Mouse (Mus musculus) adrenal gland, postnatal 36 days (tissue): ENCODE results near the gene 4933411K16Rik. TPM values are rescaled to one million over a fixed set of nuclear protein-coding genes. Genes with fewer than 3 reads are reported as not detected.
"Not testable (repeated sequence)": the region's sequence is repeated elsewhere in the genome, so short reads cannot be mapped to it uniquely, and the experiment has no call there.

ENCODE experiments used
- DNase-seq, 2 experiments: peaks; one replicate each; pipeline ENCODE4 v3.0.0; 2021; ENCODE audit warnings: mixed read lengths in 1 of 2
- total RNA-seq, 2 experiments: library from RNA; stranded (reverse); gene quantifications; 2 replicates each; pipeline ENCODE4 v1.2.3; 2021

The 4933411K16Rik gene
- total RNA-seq, 2 experiments from 2014 or later, result 0.30 to 0.33 TPM

GRCm38 (mm10) chr19:42079006-42079405 is 27.0 kb downstream of the 4933411K16Rik start:
- no peak for DNase-seq

- DNase-seq, result peak; percentile 38 to 48
Measured at GRCm38 (mm10) chr19:42079950-42080349, 27.9 kb downstream of the 4933411K16Rik start.

- DNase-seq, result no peak
Measured at GRCm38 (mm10) chr19:42080469-42080868, 28.4 kb downstream of the 4933411K16Rik start.

DNA sequence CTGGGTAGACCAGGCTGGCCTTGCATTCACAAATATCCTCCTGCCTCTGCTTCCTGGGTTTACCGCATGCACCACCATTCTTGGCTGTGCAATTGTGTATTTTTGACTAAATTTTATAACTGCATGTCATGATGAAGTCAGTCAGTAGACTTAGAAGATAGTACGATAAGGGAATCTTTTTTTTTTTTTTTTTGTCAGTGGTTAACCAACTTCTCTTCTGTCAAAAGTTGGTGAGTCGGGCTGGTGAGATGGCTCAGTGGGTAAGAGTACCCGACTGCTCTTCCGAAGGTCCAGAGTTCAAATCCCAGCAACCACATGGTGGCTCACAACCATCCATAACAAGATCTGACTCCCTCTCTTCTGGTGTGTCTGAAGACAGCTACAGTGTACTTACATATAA is 29.6 kb downstream of the 4933411K16Rik start:
- DNase-seq, result not testable (repeated sequence)

DNA sequence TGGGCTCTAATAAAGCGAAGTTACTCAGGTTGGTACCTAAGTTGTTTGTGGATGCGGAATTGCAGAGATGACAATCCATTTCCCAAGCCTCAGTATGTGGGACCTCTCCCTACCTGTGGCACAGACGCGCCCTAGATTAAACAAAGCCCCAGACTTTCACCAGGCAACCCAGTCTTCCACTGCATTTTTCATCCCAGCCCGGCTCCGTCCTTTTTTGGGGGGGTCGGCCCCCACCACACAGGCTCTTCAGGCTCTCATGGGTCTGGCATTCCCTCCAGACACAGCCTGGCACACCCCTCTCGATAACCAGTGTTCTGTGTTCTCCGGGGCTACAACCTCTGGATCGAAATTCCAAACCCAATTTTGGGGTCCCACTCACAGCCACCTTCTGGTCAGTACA is 33.6 kb downstream of the 4933411K16Rik start:
- no peak for DNase-seq

DNA sequence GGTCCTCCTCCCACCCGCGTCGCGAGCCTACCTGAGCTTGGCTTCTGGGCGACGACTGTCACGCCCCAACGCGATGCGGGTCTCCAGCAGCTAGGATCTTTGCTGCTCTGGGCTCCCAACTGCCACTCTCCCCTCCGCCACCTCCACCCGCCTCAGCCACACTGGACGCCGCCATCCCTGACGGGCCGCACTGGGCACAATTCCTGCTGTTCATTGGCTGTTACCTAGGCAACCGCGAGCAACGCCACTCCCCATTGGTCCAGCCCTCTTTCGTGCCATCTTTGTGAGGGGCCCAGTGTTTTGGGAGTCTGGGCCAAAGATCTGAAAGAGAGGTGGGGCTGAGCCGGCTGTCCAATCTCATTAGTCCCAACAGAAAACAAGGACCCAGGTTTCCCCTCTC is 34.1 kb downstream of the 4933411K16Rik start, which contains the start of gene Morn4:
Morn4 (minus strand) TSS at position 192 of the 400 bp plus-strand sequence.
- DNase-seq, result peak; percentile 89 to 90

DNA sequence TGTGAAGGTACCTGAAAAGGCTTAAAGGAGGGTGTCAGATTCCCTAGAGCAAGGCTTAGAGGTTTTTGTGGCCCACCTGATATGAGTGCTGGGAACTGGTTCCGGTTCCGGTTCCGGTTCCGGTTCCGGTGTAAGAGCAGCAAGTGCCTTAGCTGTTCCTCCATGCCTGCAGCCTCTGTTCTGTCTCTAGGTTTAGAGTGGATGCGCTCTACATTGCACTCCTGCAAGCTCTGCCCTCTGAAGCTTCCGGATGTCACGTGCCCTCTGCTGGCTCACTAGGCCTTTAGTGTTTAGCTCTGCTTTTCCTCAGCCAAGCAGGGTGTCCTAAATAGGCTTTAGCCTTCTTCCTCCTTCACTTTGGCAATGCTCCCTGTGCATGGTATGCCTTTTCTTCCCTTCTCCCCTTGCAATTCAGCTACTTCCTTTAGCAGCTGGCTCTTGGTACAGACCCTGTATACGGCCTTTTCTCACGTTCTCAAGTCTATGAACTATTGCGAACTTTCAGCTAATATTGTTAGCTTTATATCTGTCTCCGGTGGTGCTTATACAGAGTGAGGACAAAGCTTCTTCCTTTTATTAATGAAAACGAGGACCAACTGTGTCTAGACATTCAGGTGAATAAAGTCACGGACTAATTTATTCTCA is 37.2 kb downstream of the 4933411K16Rik start:
- peak; percentile 46 to 66 for DNase-seq

GRCm38 (mm10) chr19:42089748-42090595 is 37.9 kb downstream of the 4933411K16Rik start, which contains the start of gene Pi4k2a:
Gene Pi4k2a, plus strand, starts transcription at chr19:42090470.
- peak; percentile 99 for DNase-seq

DNA sequence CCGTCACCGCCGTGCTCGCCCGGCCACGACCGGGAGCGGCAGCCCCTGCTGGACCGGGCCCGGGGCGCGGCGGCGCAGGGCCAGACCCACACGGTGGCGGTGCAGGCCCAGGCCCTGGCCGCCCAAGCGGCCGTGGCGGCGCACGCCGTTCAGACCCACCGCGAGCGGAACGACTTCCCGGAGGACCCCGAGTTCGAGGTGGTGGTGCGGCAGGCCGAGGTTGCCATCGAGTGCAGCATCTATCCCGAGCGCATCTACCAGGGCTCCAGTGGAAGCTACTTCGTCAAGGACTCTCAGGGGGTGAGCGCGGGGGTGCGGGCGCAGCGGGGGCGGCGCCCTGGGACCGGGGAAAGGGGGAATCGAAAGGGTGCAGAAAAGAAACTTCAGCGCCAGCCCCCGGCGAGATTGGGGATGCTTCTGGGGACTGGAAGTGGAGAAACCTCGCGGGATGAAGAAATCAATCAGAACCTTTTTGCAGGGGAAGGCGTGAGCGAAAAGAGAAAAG is 38.6 kb downstream of the 4933411K16Rik start:
- DNase-seq, result no peak

DNA sequence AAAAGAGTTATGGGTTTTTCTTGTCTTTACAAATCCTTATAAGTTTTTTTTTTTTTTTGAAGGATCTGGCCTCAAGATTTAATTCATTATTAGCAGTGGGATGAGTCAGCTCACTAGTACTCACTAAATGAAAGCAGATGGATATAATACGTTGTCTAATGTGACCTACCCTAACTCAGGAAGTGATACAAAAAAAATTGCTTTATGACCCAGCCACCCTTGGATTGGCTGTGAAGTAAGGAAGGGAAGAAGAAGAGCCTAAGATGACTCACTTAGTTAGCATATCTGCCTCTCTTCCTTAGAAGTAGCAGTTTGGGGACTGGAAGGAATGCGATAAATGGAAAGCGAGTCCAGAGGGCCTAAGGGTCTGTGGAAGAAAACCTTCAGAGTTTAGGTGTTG is 47.4 kb downstream of the 4933411K16Rik start:
- DNase-seq, result no peak

Other genes with a start within 250 kb of the 4933411K16Rik start
- gene Frat1, start 222.3 kb upstream of the 4933411K16Rik start, total RNA-seq, result 1 to 10 TPM; 4.9 to 7.8 TPM
- gene Frat2, start 204.1 kb upstream of the 4933411K16Rik start, total RNA-seq, result 1 to 10 TPM; 2.9 to 3.4 TPM
- gene Rrp12, start 156.1 kb upstream of the 4933411K16Rik start, total RNA-seq, result 10 to 100 TPM; 12.5 to 23.2 TPM
- 100 to 1,000 TPM; 791 to 814 TPM for gene Pgam1, start 140.3 kb upstream of the 4933411K16Rik start, total RNA-seq
- gene Exosc1, start 118.8 kb upstream of the 4933411K16Rik start, total RNA-seq, result 10 to 100 TPM; 28.3 to 31.7 TPM
- gene Zdhhc16, start 118.8 kb upstream of the 4933411K16Rik start, total RNA-seq, result 10 to 100 TPM; 30.1 to 30.9 TPM
- gene Mms19, start 71.1 kb upstream of the 4933411K16Rik start, total RNA-seq, result 10 to 100 TPM; 20.2 to 23.9 TPM
- 10 to 100 TPM; 17.1 to 17.5 TPM for gene Ubtd1, start 70.5 kb upstream of the 4933411K16Rik start, total RNA-seq
- under 1 TPM in 1 of 2 experiments, not detected in 1; 0.49 TPM for gene Ankrd2, start 16.2 kb upstream of the 4933411K16Rik start, total RNA-seq
- gene Hoga1, start 6.6 kb upstream of the 4933411K16Rik start, total RNA-seq, result 1 to 10 TPM; 4.3 to 6.7 TPM
- 10 to 100 TPM in 1 of 2 experiments, 1 to 10 TPM in 1; 8.2 to 12.2 TPM for gene Morn4, start 34.1 kb downstream of the 4933411K16Rik start, total RNA-seq
- 10 to 100 TPM; 61.7 to 76.3 TPM for gene Pi4k2a, start 38.2 kb downstream of the 4933411K16Rik start, total RNA-seq
- 10 to 100 TPM; 86.6 to 91.5 TPM for gene Avpi1, start 76.8 kb downstream of the 4933411K16Rik start, total RNA-seq
- gene Marveld1, start 95.2 kb downstream of the 4933411K16Rik start, total RNA-seq, result 10 to 100 TPM; 32.7 to 38.8 TPM
- 10 to 100 TPM; 49.3 to 50.4 TPM for gene Zfyve27, start 111.7 kb downstream of the 4933411K16Rik start, total RNA-seq
- 1 to 10 TPM; 2.5 TPM for gene Sfrp5, start 150.0 kb downstream of the 4933411K16Rik start, total RNA-seq
- gene Golga7b, start 195.3 kb downstream of the 4933411K16Rik start, total RNA-seq, result 1 to 10 TPM; 1.1 to 1.5 TPM